Mouse (Mus musculus) intestine, postnatal 0 days (tissue): ENCODE data around the gene Slc12a8. TPM values are rescaled to one million over a fixed set of nuclear protein-coding genes. Genes with fewer than 3 reads are reported as not detected.

Experiments used
- ATAC-seq: fragments of 200-750 bp; cut with Nextera tagmentation; 2 replicates; pipeline ENCODE4 v1.8.0; 2017; ENCODE audit warnings: mild to moderate bottlenecking, moderate TSS enrichment, moderate library complexity
- H3K27ac ChIP-seq: fragments of 300-500 bp; sonication (generic); 2 replicates; pipeline ENCODE4 v1.5.1; 2014; ENCODE audit warnings: mild to moderate bottlenecking, low read depth, low read length, moderate library complexity
- H3K27me3 ChIP-seq: fragments of 300-500 bp; sonication (generic); replicated peaks from 2 replicates; pipeline ENCODE4 v1.6.1; 2014; ENCODE audit warnings: low read length, mixed read lengths; ENCODE audit not compliant: control insufficient read depth, insufficient read depth
- H3K36me3 ChIP-seq: fragments of 300-500 bp; sonication (generic); 2 replicates; pipeline ENCODE4 v1.6.1; 2014; ENCODE audit warnings: mild to moderate bottlenecking, moderate library complexity; ENCODE audit not compliant: control insufficient read depth, insufficient read depth
- H3K4me1 ChIP-seq: fragments of 300-500 bp; sonication (generic); replicated peaks from 2 replicates; pipeline ENCODE4 v1.6.1; 2014; ENCODE audit warnings: antibody characterized with exemption, low read length, mixed read lengths; ENCODE audit not compliant: control insufficient read depth, insufficient read depth
- H3K4me2 ChIP-seq: fragments of 300-500 bp; sonication (generic); replicated peaks from 2 replicates; pipeline ENCODE4 v1.6.1; 2014; ENCODE audit warnings: low read depth, mild to moderate bottlenecking, moderate library complexity
- H3K4me3 ChIP-seq: fragments of 300-500 bp; sonication (generic); 2 replicates; pipeline ENCODE4 v1.5.1; 2014; ENCODE audit warnings: low read depth, low read length
- H3K9ac ChIP-seq: fragments of 300-500 bp; sonication (generic); 2 replicates; pipeline ENCODE4 v1.6.1; 2014; ENCODE audit warnings: mild to moderate bottlenecking, low read depth, low read length
- H3K9me3 ChIP-seq: fragments of 300-500 bp; sonication (generic); 2 replicates; pipeline ENCODE4 v1.6.1; 2016; ENCODE audit warnings: mixed run types; ENCODE audit not compliant: control insufficient read depth
- CTCF ChIP-seq: sonication (generic); IDR thresholded peaks from 2 replicates; pipeline ENCODE4 v1.5.1; 2016; ENCODE audit warnings: low read depth, mild to moderate bottlenecking, control low read depth, antibody characterized with exemption, moderate library complexity
- WGBS: fragments of 180-500 bp; shearing (Covaris S2); extraction: QIAGEN DNeasy Blood & Tissue Kit; methylation state at CpG from one replicate; pipeline ENCODE4 v1.1.7; 2014; 5-methylcytosine and 5-hydroxymethylcytosine counted together
- polyA plus RNA-seq: library from polyadenylated mRNA; unstranded; fragments of >200 nt; fragmentation: Nextera tagmentation; extraction: Ambion mirVana; gene quantifications from 2 replicates; pipeline ENCODE4 v1.2.1, GENCODE M21; 2015

Gene Slc12a8
- polyA plus RNA-seq, 1 experiment from 2014 or later: 4.9 TPM

- H3K36me3 ChIP-seq: no peaks in the 10 kb centered on the region
- peaks cover 5% of the 10 kb centered on the region for H3K4me1 ChIP-seq
- no peak overlapping the region for H3K4me3 ChIP-seq
- TF ChIP-seq CTCF: no peak
- H3K9me3 ChIP-seq: no peaks in the 10 kb centered on the region
- no peaks in the 10 kb centered on the region for H3K27me3 ChIP-seq
- H3K9ac ChIP-seq: no peak overlapping the region
- H3K27ac ChIP-seq: no peak overlapping the region
- 74% methylated on average over 8 of the region's 8 CpGs for WGBS
- no peak for ATAC-seq
- no peak overlapping the region for H3K4me2 ChIP-seq
Observed at GRCm38 (mm10) chr16:33531184-33531583, 14.1 kb downstream of the Slc12a8 start.

- H3K4me2 ChIP-seq: no peak overlapping the region
- no peak overlapping the region for H3K9ac ChIP-seq
- no peaks in the 10 kb centered on the region for H3K9me3 ChIP-seq
- no peaks in the 10 kb centered on the region for H3K4me1 ChIP-seq
- TF ChIP-seq CTCF: no peak
- WGBS: 77% methylated on average over 8 of the region's 8 CpGs
- no peak for ATAC-seq
- no peak overlapping the region for H3K27ac ChIP-seq
- H3K27me3 ChIP-seq: no peaks in the 10 kb centered on the region
- H3K4me3 ChIP-seq: no peak overlapping the region
- no peaks in the 10 kb centered on the region for H3K36me3 ChIP-seq
Observed at GRCm38 (mm10) chr16:33536456-33536855, 19.3 kb downstream of the Slc12a8 start.

- no peak overlapping the region for H3K9ac ChIP-seq
- H3K27ac ChIP-seq: no peak overlapping the region; the same call in 1 of the 2 replicates
- no peaks in the 10 kb centered on the region for H3K36me3 ChIP-seq
- H3K9me3 ChIP-seq: no peaks in the 10 kb centered on the region
- H3K4me3 ChIP-seq: no peak overlapping the region
- no peak overlapping the region for H3K4me2 ChIP-seq
- TF ChIP-seq CTCF: no peak
- peak; percentile 83 for ATAC-seq
- H3K27me3 ChIP-seq: no peaks in the 10 kb centered on the region
- H3K4me1 ChIP-seq: no peaks in the 10 kb centered on the region
- WGBS: 53% methylated on average over 21 of the region's 21 CpGs
Observed at GRCm38 (mm10) chr16:33537499-33538225, 20.5 kb downstream of the Slc12a8 start.

GRCm38 (mm10) chr16:33544346-33544745, 27.2 kb downstream of the Slc12a8 start:
- no peak overlapping the region for H3K9ac ChIP-seq
- ATAC-seq: no peak
- no peaks in the 10 kb centered on the region for H3K27me3 ChIP-seq
- H3K9me3 ChIP-seq: no peaks in the 10 kb centered on the region
- no peak overlapping the region for H3K27ac ChIP-seq
- H3K36me3 ChIP-seq: no peaks in the 10 kb centered on the region
- no peak for TF ChIP-seq CTCF
- no peaks in the 10 kb centered on the region for H3K4me1 ChIP-seq
- 100% methylated on average over 2 of the region's 2 CpGs for WGBS
- no peak overlapping the region for H3K4me3 ChIP-seq
- no peak overlapping the region for H3K4me2 ChIP-seq

GRCm38 (mm10) chr16:33545530-33545929, 28.4 kb downstream of the Slc12a8 start:
- Histone ChIP-seq H3K4me3 (no peak overlapping the region), H3K27me3 (no peaks in the 10 kb centered on the region), H3K36me3 (no peaks in the 10 kb centered on the region), H3K9me3 (no peaks in the 10 kb centered on the region), H3K4me2 (no peak overlapping the region), H3K27ac (no peak overlapping the region), H3K9ac (no peak overlapping the region), H3K4me1 (no peaks in the 10 kb centered on the region)
- 66% methylated on average over 4 of the region's 4 CpGs for WGBS
- no peak for ATAC-seq
- no peak for TF ChIP-seq CTCF

- H3K4me2 ChIP-seq: no peak overlapping the region
- H3K9ac ChIP-seq: no peak overlapping the region
- ATAC-seq: no peak
- H3K4me1 ChIP-seq: no peaks in the 10 kb centered on the region
- no peak overlapping the region for H3K4me3 ChIP-seq
- H3K36me3 ChIP-seq: no peaks in the 10 kb centered on the region
- no peak overlapping the region for H3K27ac ChIP-seq
- 52% methylated on average over 9 of the region's 9 CpGs for WGBS
- no peak for TF ChIP-seq CTCF
- no peaks in the 10 kb centered on the region for H3K27me3 ChIP-seq
- H3K9me3 ChIP-seq: no peaks in the 10 kb centered on the region
Observed at GRCm38 (mm10) chr16:33553689-33554342, 36.7 kb downstream of the Slc12a8 start.
